Mouse (Mus musculus): ENCODE results near the gene Olfr145. TPM values are rescaled to one million over a fixed set of nuclear protein-coding genes. Genes with fewer than 3 reads are reported as not detected.

The Olfr145 gene
- not detected for total RNA-seq (2021)
- long read RNA-seq, experiment 1 = 0 reads
- long read RNA-seq, experiment 2 = 0 reads

DNA sequence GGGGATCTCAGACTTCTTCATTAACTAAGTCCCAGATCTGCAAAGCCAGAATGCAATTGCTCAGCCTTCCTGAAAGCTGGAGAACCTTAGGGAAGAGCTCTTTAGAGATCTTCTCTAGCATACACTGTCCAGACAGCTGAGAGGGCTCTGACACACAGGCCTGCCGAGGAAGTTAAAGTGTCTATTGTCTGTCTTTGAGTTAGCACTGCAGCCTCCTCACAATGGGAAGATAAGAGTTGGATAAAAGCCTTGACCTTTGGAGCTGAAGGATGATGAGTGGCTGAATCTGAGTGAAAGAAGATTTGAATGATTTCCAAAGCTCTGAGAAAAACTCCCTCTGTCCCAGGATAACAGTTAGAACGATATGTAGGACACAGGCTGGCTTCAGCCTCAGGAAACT is at the start of gene Olfr145:
Gene Olfr145 (plus strand): TSS at position 64 of the 400 bp plus-strand sequence.
- no peak within 1 kb of the TSS for H3K27ac ChIP-seq
- no peak for DNase-seq (ENCODE audit: low spot score in 2 of 2)
- no peak within 1 kb of the TSS for H3K4me3 ChIP-seq
- no peak for TF ChIP-seq CTCF (conservative IDR thresholded peaks at IDR 0.05)

DNA sequence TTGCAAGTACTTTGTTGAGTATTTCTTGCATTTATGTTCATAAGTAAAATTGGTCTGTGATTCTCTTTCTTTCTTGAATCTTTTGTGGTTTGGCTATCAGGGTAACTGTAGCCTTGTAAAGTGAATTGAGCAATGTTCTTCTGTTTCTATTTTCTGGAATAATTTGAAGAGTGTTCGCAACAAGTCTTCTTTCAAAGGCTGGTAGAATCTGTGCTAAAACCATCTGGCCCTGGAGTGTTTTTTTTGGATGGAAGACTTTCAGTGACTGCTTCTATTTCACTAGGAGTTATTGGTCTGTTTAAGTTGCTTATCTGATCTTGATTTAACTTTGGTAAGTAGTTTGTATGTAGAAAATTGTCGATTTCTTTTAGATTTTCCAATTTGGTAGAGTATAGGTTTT is 47.3 kb upstream of the Olfr145 start:
- DNase-seq (ENCODE audit: low spot score in 2 of 2) = peak in 1 of 2 experiments; percentile 16
- no peak overlapping the region for H3K27ac ChIP-seq
- H3K4me3 ChIP-seq = no peak overlapping the region
- TF ChIP-seq CTCF (conservative IDR thresholded peaks at IDR 0.05) = no peak

DNA sequence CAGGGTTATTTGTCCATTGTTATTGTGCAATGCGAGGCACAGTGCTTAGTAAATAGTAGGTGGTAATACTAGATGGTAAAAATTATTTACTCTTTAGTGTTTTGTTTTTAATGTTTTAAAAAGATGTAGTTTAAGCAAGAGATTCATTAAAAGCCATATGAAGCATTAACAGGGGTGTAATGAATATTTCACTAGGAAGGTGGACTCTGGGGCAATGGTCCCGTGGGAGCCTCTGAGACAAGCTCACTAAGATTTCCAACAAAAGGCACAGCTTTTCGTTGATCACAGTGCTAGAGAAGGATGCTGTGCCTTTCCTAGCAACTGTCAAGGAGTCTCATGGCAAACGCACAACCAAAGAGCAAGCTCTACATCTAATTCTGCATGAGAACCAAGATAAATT is 42.6 kb upstream of the Olfr145 start, which contains the start of gene Olfr877:
Gene Olfr877 (plus strand): TSS at position 301 of the 400 bp plus-strand sequence.
- TF ChIP-seq CTCF (conservative IDR thresholded peaks at IDR 0.05) = no peak
- Histone ChIP-seq H3K4me3 (no peak within 1 kb of the TSS), H3K27ac (no peak within 1 kb of the TSS)
- DNase-seq (ENCODE audit: low spot score in 2 of 2) = no peak

DNA sequence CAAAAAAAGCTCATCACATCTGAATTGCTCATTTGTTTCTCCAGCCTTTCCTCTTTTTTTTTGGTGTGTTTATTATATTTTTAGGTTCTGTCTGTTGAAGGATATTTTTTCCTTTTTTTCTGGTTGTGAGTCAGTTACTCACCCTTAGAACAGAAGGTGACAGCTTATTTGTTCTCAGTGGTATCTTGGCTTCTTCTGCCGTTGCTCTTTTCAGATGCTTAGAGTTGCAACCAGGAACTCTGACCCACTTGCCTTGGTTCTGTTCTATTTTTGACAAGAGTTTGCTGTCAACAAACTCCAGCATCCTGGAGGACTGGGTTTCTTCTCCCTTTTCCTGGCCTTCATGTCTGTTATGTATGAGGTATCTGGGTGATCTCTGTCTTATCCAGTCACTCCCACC is 33.2 kb upstream of the Olfr145 start:
- no peak for TF ChIP-seq CTCF (conservative IDR thresholded peaks at IDR 0.05)
- no peak for DNase-seq (ENCODE audit: low spot score in 2 of 2)
- no peak overlapping the region for H3K4me3 ChIP-seq
- no peak overlapping the region for H3K27ac ChIP-seq

DNA sequence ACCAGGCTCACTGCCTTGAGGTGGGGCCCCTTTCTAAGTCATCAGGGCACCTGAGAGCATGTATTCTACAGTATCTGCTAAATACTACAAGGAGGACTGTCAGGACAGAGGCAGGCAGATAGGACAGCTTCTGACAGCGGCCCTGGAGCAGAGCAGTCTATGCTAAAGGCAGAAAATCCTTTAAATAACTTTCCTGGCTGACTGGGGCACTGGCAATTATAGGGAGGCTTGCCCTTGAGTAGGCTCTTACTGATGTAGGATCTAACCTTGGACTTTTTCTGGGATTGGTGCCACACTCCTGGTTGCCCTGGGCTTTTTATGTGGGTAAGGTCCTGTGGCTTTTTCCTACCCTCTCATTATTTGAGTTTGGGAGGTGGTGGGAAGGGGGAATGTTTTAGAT is 26.3 kb upstream of the Olfr145 start:
- DNase-seq (ENCODE audit: low spot score in 2 of 2) = no peak
- no peak overlapping the region for H3K27ac ChIP-seq
- H3K4me3 ChIP-seq = no peak overlapping the region
- no peak for TF ChIP-seq CTCF (conservative IDR thresholded peaks at IDR 0.05)

DNA sequence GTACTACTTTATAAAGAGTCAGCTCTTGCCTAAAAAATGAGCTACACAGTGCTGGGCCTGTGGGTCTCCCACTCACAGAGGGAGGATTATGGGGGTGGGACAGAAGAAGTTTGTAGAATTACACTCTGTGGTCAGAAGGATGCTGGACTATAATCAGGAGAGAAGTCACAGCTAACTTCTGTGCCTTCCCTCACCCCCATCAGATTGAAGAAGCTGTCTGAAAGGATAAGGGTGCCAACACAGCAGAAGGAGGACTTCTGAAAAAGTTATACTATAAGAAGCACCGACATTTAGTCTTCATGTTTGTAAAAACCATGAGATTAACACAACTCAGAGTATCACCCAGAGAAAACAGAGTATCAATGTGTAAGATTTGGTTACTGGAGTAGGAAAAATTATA is 25.4 kb upstream of the Olfr145 start:
- DNase-seq (ENCODE audit: low spot score in 2 of 2) = no peak
- no peak for TF ChIP-seq CTCF (conservative IDR thresholded peaks at IDR 0.05)
- Histone ChIP-seq H3K4me3 (no peak overlapping the region), H3K27ac (no peak overlapping the region)

DNA sequence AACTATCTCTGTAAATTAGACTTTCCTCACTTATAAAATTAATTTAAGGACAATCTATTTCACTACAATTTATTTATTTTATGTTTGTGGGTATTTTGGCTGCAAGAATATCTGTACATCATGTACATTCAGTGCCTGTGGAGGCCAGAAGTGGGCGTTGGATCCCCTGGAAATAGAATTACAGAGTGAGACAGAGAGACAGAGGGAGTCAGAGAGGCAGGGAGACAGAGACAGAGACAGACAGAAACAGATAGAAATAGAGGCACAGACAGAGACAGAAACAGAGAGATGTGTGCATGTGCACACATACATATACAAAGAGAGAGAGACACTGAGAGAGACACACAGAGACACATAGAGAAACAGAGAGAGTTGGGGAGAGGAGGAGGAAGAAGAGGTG is 25.0 kb upstream of the Olfr145 start:
- no peak for TF ChIP-seq CTCF (conservative IDR thresholded peaks at IDR 0.05)
- H3K4me3 ChIP-seq = no peak overlapping the region
- no peak overlapping the region for H3K27ac ChIP-seq
- no peak for DNase-seq (ENCODE audit: low spot score in 2 of 2)

DNA sequence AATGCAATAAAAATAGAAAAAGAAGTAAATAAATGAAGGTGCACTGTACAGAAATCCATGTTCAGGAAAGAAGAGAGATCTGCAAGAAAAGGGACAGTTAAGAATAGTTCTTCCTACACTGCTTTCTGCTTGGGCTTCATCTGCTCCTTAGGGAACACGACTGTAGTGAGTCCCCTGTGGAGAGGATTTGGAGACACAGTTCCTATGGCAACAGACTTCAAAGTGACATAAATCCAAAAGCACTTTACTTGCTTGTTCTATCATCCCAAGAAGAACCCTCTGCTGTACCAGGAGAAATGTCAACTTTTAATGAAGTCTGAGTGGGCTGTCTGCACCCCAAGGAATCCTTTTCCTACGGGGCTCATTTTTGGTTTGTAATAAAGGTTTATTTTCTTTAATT is 5.6 kb upstream of the Olfr145 start:
- Histone ChIP-seq H3K27ac (peak overlapping the region; percentile 67), H3K4me3 (no peak overlapping the region)
- DNase-seq (ENCODE audit: low spot score in 2 of 2) = peak in 1 of 2 experiments; percentile 37
- TF ChIP-seq CTCF (conservative IDR thresholded peaks at IDR 0.05) = no peak

DNA sequence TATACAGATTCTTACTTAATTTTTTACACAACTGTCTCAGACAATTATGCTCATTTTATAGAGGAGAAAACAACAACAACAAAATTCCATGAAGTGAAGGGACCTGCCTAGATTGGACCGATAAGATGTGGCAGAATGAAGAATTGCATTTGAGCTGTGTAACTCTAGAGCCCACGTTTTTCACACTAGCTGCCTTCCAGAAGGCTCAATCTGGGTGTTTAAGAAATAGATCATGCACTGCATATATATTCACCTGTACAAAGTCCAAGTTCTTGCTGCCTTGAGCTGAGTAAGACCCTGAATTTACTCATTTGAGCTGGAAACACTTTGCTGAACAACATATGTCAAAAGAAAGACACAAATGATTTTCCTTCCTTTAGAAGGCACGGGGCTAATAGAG is 9.0 kb downstream of the Olfr145 start:
- DNase-seq (ENCODE audit: low spot score in 2 of 2) = no peak
- H3K27ac ChIP-seq = no peak overlapping the region
- H3K4me3 ChIP-seq = no peak overlapping the region
- no peak for TF ChIP-seq CTCF (conservative IDR thresholded peaks at IDR 0.05)

DNA sequence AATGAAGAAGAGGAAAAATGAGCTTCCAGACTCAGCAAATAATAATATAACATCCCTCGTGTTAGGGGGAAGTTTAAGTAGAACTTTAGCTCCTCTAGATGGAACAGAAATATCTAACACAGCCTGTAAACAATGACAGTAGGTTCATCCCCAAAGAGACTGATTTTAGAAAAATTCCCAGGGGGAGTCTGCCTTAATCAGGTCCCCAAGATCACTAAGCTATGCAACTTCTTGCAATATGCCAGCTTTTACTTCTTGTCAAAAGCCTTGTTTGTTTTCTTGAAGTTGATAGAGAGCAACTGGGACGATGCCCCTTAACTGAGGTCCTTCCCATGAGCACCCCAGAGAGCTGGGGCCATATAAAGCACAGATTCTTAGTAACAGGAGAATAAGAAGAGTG is 21.0 kb downstream of the Olfr145 start, which contains the start of gene Olfr878:
Gene Olfr878 (plus strand): TSS at position 301 of the 400 bp plus-strand sequence.
- Histone ChIP-seq H3K4me3 (no peak within 1 kb of the TSS), H3K27ac (no peak within 1 kb of the TSS)
- TF ChIP-seq CTCF (conservative IDR thresholded peaks at IDR 0.05) = no peak
- DNase-seq (ENCODE audit: low spot score in 2 of 2) = no peak

DNA sequence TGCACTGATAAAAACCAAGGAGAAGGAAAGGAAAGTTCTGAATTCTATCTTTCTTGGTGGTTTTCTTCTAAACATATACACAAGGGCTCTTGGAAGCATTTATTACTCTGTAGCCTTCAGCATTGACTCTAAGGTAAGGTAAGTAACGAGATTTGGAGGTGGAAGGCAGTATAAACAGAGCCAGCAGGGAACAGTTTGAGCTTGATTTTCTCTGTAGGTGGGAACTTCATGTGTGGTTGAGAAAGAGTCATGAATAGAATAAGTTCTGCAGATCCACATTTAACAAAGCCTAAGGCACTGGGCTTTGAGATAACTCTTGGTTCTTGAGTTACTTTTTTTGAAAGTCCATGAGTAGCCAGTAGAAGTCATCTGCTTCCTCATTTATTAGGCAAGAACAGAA is 21.5 kb downstream of the Olfr145 start:
- no peak for TF ChIP-seq CTCF (conservative IDR thresholded peaks at IDR 0.05)
- no peak for DNase-seq (ENCODE audit: low spot score in 2 of 2)
- no peak overlapping the region for H3K27ac ChIP-seq
- H3K4me3 ChIP-seq = no peak overlapping the region

DNA sequence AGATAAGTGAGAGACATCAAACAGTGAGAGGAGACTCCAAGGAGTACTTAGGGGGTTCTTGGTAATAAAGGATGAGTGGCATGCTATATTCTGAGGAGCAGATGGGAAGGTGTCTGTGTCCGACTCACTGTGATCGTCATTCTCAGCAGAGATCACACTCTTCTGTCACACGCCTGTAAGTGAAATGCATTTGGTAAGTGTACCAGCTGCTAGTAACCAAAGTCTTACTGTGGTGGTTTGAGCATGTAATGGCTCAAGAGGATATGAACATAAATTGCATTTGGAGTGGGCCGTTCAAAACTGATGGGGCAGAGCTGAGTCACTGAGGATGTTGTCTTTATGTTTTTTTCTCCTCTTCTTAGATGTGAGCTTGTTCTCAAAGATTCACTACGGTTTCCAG is 27.7 kb downstream of the Olfr145 start:
- TF ChIP-seq CTCF (conservative IDR thresholded peaks at IDR 0.05) = no peak
- DNase-seq (ENCODE audit: low spot score in 2 of 2) = no peak
- H3K27ac ChIP-seq = no peak overlapping the region
- H3K4me3 ChIP-seq = no peak overlapping the region

DNA sequence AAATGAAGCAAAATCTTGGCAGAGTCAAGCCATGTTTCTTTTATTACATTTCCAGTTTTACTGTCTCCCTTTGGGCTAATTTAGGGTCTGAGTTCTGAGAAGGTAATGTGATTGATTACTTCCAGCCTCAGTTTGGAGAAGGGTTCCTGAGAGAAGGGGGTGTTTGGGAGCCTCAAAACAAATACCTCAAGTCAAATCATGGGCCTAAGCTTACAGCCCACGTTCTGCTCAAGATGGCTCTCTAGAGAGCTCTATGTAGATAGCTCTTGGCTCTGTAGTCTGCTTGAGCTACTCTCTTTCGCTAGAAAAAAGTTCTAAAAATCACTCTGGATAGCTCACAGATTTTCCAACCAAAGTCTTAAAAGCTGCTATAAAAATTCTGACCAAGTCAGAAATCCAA is 28.9 kb downstream of the Olfr145 start:
- Histone ChIP-seq H3K4me3 (no peak overlapping the region), H3K27ac (no peak overlapping the region)
- no peak for DNase-seq (ENCODE audit: low spot score in 2 of 2)
- TF ChIP-seq CTCF (conservative IDR thresholded peaks at IDR 0.05) = no peak

DNA sequence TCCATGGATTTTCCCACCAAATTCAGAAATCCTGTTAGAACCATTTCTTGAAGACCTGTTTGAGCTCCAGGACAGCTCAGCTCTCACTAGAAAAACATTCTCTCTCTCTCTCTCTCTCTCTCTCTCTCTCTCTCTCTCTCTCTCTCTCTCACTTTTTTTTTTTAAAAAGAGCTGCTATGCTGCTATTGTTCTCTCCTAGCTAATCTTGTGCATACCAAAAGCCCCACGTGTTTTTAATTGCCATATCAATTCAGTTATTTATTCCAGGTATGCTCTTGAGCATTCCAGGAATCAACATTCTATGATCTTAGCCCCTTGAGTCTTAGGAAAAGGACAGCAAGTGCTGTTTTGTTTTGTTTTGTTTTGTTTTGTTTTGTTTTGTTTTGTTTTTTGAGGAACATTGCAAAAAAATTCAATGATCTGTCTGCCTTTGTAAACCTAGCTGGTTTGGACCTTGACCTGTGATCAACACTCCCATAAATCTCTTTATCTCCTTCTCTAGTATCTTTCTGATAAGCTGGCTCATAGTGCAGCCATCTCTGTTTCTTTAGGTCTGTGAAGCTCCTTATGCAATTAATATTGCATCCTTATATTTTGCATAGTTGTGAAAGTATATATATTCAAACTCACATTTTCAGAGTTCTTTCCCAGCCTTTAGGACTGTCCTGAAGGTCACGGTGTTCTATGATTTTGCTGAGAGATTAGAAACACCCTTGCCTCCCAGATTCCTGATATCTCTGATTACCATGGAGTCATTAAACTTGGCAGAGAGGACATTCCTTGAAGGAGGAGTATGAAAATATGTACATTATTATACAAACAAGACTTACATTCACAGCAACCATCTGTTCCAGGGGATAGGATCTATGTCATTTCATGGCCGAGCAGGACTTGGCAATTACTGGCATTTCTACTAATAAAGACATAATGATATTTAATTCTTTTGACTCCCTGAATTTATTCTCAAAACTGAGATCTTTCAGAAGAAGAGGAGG is 29.8 kb downstream of the Olfr145 start:
- H3K4me3 ChIP-seq = no peak overlapping the region
- no peak for DNase-seq (ENCODE audit: low spot score in 2 of 2)
- TF ChIP-seq CTCF (conservative IDR thresholded peaks at IDR 0.05) = no peak
- no peak overlapping the region for H3K27ac ChIP-seq

Data from layer of hippocampus, adult 2 months (tissue).